Mouse (Mus musculus) adrenal gland, adult 18-20 months (tissue): ENCODE data around the gene Snx14. TPM values are rescaled to one million over a fixed set of nuclear protein-coding genes. Genes with fewer than 3 reads are reported as not detected.

ENCODE experiments used
- DNase-seq, 2 experiments: peaks; one replicate each; pipeline ENCODE4 v3.0.0; 2021 to 2022; ENCODE audit warnings: low spot score in 2 of 2
- total RNA-seq, 2 experiments: library from RNA; stranded (reverse); gene quantifications; 1 replicate in 1 of 2; 2 replicates in 1 of 2; pipeline ENCODE4 v1.2.3; 2021

Gene Snx14
- total RNA-seq, 2 experiments from 2014 or later, result 38.7 to 55.1 TPM

GRCm38 (mm10) chr9:88348623-88349022 lies 90.1 kb downstream of the Snx14 start:
- DNase-seq, result no peak

- no peak for DNase-seq
Observed at GRCm38 (mm10) chr9:88346857-88347256, 91.9 kb downstream of the Snx14 start.

GRCm38 (mm10) chr9:88344424-88344823 lies 94.3 kb downstream of the Snx14 start:
- DNase-seq, result no peak

GRCm38 (mm10) chr9:88342701-88343100 lies 96.1 kb downstream of the Snx14 start:
- no peak for DNase-seq

GRCm38 (mm10) chr9:88342241-88342640 lies 96.5 kb downstream of the Snx14 start:
- no peak for DNase-seq

- no peak for DNase-seq
Observed at GRCm38 (mm10) chr9:88340819-88341218, 97.9 kb downstream of the Snx14 start.

GRCm38 (mm10) chr9:88335839-88336238 lies 102.9 kb downstream of the Snx14 start:
- no peak for DNase-seq

- DNase-seq, result no peak
Observed at GRCm38 (mm10) chr9:88332447-88332846, 106.3 kb downstream of the Snx14 start.

- no peak for DNase-seq
Observed at GRCm38 (mm10) chr9:88330316-88330715, 108.4 kb downstream of the Snx14 start.

GRCm38 (mm10) chr9:88329166-88329748 lies 109.5 kb downstream of the Snx14 start:
- DNase-seq, result no peak

GRCm38 (mm10) chr9:88328666-88329065 lies 110.1 kb downstream of the Snx14 start:
- DNase-seq, result no peak

- DNase-seq, result peak; percentile 45 to 51
Observed at GRCm38 (mm10) chr9:88326930-88327901, 111.5 kb downstream of the Snx14 start, which contains the start of gene Nt5e. Gene Nt5e (plus strand): TSS chr9:88327197.

Other genes with a start within 250 kb of the Snx14 start
- gene Nt5e, start 111.8 kb downstream of the Snx14 start, total RNA-seq, result 1 to 10 TPM; 6.3 to 8.4 TPM
- 1 to 10 TPM in 1 of 2 experiments, under 1 TPM in 1; 0.99 to 1.2 TPM for gene Gm20537, start 17.7 kb upstream of the Snx14 start, total RNA-seq
- gene Syncrip, start 43.6 kb upstream of the Snx14 start, total RNA-seq, result 10 to 100 TPM; 72.3 to 93.0 TPM
- 10 to 100 TPM; 10.3 to 11.3 TPM for gene Zfp949, start 109.1 kb upstream of the Snx14 start, total RNA-seq
- under 1 TPM; 0.38 to 0.40 TPM for gene Trim43a, start 141.9 kb upstream of the Snx14 start, total RNA-seq